Mouse (Mus musculus): Measurements from ENCODE around the gene AI987944.

The AI987944 gene

GRCm38 (mm10) chr7:41393048-41393971 lies at the start of gene AI987944:
AI987944 (minus strand) TSS chr7:41393379.
- DNase-seq (ENCODE audit: low read depth) = peak; percentile 96

GRCm38 (mm10) chr7:41394130-41394529 lies 951 bp upstream of the AI987944 start:
- no peak for DNase-seq (ENCODE audit: low read depth)

All from 416B (cell line).